Mouse (Mus musculus) CH12F3 (cell line): ENCODE results near the gene Mtif3.

Experiments
- in situ Hi-C: fragments of 300-500 bp; cut with MboI; formaldehyde crosslinking; loops from 2 replicates; pipeline ENCODE4 v1.14.3; 2020; ENCODE audit warnings: low sequenced_read_pairs

Mtif3 gene

DNA sequence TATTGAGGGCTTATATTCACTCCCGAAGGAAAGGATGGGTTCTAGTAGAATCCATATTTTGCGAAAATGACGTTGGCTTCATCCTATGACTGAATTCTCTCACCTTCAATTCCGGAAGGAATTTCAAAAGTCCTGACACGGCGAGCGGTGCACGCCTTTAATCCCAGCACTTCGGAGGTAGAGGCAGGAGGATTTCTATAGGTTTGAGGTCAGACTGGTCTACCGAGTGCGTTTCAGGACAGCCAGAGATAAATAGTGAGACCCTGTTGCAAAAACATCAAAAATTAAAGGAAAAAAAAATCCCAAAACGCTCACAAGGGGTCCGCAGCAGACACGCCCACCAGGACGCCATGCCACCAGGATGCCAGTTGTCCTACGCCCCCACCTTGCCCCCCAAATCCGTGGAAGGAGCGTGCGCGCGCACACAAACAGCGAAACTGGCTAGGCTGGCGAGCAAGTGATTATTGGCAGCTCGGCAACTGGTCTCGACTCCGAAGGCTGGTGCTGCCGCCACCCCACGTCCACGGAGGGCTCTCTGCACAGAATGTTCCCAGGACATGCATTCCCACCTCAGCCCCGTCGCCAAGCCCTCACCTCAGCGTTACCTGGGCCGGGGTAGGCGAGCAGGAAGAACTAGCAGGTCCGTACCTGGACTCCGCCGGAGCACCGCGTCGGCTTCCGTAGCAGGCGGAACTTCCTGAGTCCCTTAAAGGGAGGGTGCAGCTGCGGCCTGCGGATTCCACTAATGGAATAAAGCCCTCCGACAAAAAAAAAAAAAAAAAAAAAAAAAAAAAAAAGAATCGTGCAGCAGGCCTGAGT is at the start of gene Mtif3:
TSS of gene Mtif3 (minus strand) at position 683 of the 819 bp plus-strand sequence.
- in situ Hi-C loops = no loop called here

DNA sequence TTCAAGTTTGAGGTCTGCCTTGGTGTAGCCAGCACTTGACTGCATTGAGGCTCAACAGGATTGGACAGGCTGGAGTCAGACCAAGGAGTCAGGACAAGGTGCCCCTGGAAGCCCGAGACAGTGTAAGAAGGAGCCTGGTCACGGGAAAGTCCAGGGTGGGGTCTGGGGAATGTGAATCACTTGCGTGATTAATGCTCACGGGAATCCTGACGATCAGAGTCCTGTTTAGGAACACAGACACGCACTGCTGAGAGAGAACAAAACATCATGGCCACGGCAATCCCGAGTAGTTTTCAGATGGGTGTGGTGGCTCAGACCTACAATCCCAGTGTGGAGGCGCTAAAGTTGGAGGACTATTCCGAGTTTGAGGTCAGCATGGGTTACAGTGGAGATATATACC is 47.7 kb upstream of the Mtif3 start:
- in situ Hi-C loops = no loop called here

DNA sequence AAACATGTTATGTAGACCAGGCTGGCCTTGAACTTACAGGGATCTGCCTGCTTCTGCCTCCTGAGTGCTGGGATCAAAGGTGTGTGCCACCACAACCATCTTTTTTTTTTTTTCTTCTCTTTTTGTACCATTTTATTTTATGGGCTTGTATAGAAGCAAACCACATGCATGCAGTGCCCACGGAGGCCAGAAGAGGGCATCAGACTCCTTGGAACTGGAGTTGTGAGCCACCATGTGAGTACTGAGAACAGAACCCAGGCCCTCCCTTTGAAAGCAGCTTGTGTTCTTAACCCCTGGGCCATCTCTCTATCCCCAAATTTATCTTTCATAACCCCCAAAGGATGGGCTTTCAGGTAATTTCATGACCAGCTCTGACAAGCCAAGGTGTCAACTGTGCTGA is 39.7 kb upstream of the Mtif3 start:
- in situ Hi-C loops = no loop called here

DNA sequence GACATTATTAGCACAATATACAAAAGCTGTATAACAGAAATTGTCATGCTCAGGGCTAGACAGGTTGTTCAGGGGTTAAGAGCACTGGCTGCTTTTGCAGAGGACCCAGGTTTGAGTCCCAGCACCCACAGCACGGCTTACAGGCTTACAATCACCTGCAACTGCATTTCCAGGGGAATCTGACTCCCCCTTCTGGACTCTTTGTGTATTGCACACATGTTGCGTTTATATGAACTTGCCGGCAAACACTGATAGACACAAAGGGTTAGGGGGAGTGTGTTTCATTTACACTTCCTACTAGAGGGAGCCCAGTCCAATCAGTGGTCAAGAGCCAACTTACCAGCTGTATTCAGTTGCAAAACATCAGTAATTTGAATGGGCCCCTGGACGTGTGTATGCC is 37.7 kb upstream of the Mtif3 start:
- in situ Hi-C loops = no loop called here

DNA sequence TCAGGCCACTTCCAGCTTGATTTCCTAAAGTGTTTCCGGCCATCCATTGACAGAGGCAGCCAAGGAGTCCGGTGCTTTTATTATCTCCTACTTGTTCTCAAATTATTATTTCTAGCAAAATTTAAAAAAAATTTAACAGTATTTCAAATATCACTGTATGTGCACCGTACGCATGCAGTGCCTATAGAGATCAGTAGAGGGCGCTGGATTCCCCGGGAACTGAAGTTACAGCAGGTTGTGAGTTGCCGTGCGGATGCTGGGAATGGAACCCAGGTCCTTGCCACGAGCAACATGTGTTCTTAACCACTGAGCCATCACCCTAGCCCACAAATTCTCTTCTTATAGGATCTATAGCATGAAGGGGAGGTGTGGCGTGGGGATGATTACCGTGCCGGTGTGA is 35.2 kb upstream of the Mtif3 start:
- in situ Hi-C loops = no loop called here

DNA sequence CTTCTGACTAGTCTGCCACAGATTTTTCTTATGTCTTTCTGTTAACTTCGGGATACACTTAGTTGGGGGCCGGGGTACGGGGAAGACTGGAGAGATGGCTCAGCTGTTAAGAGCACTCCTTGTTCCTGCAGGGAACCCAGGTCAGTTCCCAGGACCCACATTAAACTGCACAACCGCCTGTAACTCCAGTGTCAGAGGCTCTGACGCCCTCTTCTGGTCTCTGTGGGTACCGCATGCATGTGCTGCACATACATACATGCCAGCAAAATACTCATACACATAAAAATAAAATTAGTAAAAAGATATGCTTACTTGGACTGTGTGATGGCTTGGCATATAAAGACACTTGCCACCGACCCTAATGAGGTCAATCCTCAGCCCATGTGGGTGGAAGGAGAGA is 33.2 kb upstream of the Mtif3 start:
- in situ Hi-C loops = no loop called here

DNA sequence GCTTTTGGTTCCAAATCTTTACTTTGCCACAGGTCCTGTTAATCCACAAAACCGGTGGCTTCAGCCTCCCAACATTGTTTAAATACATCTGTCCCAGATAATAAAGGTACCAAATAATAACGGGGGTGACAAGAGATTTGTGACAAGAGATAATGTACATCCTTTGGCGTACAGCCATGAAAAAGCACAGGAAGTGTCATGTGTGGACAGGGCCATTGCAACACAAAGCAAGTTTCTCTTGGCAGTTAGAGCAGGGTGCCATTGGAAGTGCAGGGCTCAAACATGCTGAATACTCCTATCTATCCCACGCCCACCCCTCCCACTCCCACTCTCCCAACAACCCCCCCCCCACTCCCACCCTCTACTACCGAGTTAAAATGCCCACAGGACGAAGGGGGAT is 31.4 kb upstream of the Mtif3 start:
- in situ Hi-C loops = no loop called here

DNA sequence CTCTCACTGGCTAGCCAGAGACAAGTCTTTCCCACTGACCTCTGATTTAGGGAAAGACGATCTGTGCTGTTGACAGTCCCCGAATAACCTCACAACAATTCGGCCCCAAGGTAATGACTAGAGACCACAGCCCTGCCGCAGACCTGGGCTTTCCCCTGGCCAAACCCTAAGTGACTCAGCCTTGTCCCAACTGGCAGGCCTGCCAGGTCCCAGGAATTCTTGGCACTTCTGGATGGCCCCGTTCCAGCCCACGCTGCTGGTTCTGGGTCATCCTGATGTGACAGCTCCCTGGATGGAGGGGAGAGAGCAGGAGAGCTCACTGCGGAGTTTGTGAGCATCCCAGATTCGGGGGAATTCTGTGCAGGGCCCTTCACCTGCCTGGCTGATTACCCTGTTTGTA is 29.9 kb upstream of the Mtif3 start:
- in situ Hi-C loops = no loop called here

DNA sequence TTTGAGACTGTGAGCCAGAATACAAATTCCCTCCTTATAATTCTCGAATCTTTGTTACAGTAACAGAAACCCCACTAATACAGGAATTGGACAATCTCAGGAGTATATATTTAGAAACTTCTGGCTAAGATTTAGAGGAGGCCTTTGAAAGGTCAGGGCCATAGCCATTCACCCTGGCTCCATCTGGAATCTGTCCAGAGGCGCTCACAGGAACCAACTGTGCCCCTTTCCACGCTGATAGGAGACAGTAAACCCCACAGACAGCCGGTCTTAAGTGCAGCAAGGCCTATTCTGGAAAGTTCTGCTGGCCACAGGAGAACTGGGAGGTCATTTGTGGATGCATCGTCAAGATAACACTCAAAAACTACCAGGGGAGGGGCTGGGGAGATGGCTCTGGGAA is 25.5 kb upstream of the Mtif3 start:
- in situ Hi-C loops = no loop called here

DNA sequence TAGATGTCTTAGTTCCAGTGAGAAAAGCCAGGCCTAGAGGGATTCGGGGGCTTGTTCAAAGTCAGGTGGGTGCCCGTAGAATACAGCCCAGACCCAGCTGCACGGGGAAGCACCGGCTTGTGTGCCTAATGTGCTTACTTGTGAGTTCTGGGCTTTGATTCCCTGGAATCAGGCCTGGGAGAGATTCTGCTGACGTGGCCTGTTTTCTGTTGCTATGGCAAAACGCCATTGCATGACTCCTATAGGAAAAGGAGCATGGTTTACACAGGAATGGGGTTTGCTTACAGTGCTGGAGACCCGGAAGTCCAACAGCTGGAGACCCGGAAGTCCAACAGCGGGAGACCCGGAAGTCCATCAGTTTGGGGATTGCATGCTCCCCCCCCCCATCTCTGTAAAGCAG is 24.0 kb upstream of the Mtif3 start:
- in situ Hi-C loops = no loop called here

DNA sequence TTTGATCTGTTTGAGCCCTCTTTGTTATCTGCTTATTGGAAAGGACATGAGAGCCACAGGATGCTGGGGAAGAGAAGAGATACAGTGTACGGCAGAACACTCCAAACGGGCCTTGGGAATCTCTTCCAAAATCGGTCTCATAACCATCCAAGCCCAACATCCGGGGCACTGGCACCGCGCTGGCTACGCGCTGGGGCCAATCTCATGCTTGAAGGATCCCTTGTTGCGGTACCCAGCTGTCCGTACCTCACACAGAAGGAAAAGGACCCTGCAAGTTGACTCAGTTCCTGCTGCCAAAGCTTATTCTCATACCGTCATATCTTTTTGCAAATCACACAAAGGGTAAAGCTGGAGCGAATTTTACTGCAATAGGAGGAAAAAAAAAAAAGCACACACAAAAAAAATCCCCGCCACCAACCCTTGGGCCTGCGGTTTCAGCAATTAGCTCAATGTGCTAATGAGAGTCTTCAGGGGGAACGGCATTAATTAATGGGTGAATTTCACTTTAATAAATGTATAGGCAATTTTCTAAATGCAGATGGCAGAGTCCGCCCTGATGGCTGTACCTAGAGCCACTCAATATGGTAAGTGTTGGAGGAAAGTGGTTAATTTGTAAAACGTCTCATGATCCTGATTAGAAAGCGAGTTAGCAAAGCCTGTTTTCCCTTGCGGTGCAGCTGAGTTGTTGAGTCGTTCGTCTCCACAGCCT is 22.3 kb upstream of the Mtif3 start:
- in situ Hi-C loops = no loop called here

DNA sequence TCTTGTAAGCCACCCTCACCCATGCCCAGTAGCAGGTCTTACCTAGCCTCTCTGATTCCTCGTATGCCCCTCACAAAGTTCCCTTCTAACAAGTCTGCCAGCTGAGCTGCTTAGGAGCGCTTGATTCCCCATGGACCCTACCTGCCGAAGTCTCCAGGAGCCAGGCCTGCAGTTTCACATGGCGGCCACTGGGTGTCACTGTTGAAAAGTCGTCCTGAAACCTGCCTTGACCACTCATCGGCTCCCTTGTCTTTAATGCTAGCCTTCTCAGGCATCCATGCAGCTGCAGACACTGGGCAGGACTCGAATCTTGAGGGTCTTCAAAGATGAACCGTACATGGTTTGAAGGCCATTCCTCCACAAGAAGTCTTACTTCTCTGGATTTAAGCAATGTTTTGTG is 19.6 kb upstream of the Mtif3 start:
- in situ Hi-C loops = no loop called here

DNA sequence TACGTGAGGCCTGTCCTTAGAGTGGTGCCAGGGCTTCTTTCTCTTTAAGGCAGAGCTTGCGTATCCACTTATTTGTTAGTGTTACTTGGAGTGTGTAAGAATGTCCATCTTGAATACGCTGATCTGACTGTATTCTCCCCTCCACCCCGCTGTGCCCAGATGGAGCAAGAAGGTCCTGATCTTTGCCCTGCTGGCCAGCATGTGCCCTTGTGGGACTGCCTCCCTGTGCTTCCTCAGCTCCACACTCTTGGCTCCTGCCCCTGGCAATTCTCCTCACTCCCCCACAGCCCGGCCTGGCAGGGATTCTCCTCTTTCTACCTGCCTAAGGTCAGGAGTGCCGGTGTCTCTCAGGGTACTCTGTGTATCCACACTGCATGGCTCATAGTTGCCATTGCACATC is 17.8 kb upstream of the Mtif3 start:
- in situ Hi-C loops = no loop called here

DNA sequence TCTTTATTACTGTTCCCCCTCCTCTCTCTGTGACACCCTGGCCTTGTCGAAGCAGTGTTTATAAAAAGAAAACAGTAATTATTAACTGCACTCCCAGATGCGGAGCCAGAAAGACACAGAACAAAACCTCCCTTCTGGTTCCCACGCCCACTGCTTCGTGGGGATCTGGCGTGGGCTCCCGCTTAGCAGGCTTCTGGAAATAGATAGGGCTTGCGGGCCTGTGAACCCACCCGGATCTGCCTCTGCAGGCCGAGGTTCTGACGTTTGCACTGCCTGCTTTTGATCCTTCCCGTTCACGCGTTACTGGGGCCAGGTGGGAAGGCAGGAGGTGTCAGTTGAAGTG is 11.2 kb upstream of the Mtif3 start:
- in situ Hi-C loops = no loop called here

DNA sequence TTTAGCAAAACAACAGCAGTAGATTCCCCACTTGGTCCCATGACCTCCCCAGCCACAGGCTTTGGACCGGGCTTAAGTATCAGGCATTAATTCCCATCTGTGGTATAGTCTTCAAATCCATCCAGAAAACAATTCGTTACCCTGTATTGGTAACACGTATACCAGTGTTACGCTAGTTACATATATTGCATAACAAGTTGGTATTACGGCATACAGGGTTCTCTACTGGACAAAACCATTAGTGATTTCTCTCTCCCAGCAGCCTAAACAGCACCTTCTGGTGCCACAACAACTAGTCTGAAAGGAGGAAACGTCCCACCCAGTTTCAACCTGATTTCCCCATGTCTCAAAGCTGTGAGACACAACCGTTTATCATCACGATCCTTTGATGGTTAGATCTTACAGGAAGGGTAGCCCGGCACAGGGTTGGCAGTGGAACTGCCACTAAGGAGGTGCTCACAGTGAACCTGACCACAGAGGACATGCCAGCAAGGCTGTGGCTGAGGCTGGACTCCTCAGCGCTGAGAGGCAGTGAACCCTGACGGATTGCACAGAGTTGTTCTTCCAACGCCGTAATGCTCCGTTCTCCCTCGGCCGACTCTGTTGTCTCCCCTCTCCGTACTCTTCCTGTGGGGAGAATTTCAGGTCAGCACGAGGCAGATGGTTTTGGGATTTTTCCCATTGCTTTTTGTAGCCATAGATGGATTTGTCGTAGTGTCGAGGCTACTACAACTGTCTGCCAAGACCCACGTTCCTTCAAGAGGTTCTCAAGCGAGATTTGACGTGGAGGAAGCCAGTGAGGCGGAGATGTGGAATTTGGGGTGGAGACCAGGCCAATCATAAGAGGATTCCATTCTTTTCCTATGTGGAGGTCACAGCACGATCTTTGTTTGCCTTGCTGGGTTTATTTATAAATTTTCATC is 10.5 kb upstream of the Mtif3 start:
- in situ Hi-C loops = no loop called here

DNA sequence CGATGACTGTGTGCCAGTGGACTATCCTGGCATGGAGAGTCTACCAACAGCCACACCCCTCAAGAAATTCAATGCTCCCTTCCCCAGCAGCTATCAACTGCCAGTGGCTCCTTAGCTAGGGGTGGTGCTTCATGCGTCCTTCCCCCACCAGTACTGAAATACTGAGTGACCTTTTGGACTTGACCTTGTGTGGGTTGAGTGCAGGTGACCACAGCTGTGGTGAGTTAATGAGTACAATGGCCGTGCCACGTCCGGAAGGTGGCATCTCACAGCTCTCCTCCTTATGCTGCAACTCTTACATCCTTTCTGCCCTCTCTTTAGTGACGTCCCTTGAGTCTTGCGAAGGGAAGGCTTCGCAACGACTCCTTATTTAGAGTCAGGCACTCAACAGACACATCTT is 9.8 kb upstream of the Mtif3 start:
- in situ Hi-C loops = no loop called here

DNA sequence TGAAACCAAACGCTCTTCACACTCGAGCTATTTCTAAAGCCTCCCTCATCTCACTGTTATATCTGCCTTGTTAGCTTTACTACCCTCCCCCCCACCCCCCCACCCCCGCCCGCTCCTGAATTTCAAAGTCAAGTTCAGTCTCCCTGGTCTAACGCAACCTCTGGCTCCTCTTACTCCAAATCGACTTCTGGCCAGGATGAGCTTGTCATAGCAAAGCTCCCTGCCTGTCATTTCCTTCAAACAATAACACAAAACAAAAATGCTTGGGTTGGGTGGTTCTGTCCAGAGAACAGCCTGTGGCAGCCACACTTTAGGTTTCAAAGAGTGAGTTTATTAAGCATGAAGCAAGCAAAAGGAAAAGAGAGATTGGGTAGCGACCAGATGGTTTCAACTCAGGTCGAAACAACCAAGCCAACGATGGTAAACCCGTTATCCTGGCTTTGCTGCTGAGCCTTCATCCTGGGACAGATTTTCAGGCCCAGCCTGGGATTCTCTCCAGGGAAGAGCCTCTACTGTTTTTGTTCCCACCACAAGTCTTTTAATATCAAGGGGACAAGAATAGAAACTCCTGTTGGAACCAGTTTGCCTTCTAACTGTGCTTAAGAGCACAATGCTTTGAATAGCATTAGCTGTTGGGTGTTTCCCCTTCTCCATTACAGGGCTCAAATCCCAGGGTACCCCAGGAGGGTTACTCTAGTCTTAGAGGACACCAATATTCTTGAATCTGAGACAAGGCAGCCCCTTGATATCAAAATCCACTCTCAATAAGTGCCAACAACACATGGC is 8.4 kb upstream of the Mtif3 start:
- in situ Hi-C loops = no loop called here

DNA sequence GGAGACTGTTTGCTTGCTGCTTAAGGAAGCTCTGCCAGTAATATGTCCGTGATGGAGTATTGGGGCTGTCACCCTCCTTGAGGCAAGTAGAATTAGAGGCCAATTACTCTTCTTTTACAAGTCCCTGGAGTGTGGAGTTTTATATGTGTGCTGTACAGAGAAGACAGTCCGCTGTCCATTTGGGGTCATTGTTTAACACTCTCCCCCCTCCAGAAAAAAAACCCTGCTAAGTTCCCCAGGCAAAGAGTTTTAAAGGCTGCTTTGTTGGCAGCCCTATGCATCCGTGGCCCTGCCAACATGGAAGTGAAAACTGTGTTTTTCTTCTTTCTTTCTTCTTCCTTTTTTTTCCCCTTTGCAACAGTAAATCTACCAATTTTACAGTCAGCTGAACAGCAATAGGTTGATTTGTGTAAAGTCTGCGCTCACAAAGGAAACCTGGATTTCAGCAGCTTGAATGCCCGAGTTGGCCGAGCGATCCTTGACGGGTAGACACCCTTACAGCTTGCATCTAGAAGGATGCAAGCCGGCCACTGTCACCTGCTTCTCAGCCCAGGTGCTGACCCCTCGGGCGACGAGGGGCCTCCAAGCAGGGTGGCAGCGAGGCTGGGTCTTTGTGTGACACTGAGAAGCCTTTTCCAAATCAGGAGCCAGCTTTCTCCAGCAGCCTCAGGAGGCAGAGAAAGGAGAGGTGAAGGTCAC is 5.2 kb upstream of the Mtif3 start:
- in situ Hi-C loops = no loop called here

DNA sequence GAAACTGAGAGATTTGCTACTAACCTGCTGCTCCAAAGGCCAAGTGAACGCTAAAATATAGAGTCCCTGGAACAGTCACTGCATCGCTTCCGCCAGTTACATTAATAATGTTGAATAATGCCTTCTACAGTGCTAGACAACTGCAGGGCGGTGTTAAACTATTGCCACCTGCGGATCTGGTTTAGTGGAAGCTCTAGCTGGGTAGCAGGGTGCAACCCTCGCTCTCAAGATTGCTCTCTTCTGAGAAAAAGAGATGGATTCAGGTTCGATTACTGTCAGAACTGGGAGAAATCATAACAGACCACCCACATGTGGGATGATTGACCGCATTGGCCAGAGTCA is 308 bp upstream of the Mtif3 start:
- in situ Hi-C loops = no loop called here

DNA sequence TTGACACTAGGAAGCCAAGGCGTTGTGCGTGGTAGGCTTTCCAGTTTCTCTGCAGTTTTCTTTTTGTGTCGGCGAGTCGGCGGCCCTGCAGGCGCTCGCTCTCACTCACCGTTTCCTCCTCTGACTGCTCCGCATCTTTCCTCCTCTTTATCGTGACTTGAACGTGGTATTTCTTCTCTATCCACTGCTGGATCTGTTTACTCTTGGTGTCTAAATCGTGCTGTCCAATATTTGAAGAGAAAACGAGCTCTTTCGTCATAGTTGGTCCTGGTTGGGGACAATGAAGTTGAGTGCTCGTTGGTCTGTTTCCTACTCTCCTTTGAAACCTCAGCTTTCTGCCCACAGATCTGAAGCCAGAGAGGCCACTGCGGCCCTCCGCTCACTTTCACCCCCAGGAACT is 6.9 kb downstream of the Mtif3 start:
- in situ Hi-C loops = no loop called here
